Mouse (Mus musculus) cerebellum, adult 9-10 months (tissue): Measurements from ENCODE around the gene Ccdc125.

Source experiments
- DNase-seq: peaks from one replicate; pipeline ENCODE4 v3.0.0; 2022

Gene Ccdc125

DNA sequence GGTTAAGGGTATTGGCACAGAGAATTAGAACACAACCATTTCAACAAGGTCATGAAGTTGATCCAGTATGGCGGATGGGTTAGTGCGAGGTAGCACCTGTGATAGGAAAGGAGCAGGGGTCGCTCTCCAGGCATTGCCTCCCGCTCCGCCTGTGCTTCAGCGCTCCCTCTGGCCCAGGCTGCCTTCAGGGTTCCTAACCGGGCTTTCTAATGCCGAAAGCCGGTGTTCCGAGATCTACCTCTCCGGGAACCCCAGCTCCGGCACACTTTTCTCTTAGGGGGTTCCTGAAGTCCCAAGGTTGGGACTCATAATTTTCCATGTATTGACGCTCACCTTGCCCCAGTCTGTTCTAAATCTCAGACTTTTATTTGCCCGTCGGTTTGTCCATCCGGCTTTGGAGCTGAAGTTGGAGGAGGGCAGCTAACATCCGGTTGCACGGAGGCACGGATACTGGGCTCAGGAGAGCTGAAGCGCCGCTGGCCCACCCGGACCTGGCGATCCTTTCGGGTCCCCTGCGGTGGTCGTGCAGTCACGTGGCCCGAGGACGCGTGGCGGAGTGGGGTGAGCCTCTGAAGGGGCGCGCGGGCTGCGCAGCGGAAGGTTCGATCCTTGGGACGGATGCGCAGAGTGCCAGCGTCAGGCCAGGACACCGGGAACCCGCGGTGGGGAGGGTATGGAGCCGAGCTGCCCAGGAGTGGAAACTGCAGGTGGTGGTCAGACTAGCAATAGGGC is at the start of gene Ccdc125:
Gene Ccdc125, plus strand, starts transcription at position 427 of the 732 bp plus-strand sequence.
- DNase-seq, result no peak

- DNase-seq, result no peak
These were observed 47.3 kb upstream of the Ccdc125 start for GRCm38 (mm10) chr13:100622241-100622640.

- no peak for DNase-seq
These were observed 35.3 kb upstream of the Ccdc125 start for GRCm38 (mm10) chr13:100634106-100634691.

DNA sequence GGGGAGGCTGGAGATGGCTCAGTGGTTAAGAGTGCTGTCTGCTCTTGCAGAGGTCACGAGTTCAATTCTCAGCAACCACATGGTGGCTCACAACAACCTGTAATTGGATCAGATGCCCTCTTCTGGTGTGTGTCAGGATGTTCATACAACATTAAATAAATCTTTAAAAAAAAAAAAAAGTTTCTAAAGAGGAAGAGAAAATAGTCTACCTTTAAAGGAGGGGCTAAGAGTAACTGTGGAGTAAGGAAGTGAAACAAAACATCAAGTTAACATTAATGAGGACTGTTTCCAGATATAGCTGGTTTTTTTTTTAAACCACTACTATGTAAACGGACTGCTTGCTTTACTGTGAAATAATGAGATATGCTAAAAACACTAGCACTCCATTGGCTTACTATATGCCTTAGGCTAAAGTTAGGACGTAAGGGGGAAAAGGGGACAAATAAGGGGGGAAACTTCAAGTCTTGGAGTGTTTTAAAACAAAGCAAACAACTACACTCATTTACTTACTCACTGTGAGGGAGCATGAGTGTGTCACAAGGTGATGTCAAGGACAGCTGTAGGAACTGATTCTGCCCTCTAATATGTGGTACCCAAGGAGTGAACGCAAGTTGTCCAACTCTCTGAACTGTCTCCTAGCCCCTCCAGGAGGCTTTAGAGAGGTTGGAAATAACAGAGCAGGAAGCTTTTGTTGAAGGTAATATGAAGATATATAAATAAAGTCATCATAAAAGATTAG is 26.9 kb upstream of the Ccdc125 start:
- no peak for DNase-seq

DNA sequence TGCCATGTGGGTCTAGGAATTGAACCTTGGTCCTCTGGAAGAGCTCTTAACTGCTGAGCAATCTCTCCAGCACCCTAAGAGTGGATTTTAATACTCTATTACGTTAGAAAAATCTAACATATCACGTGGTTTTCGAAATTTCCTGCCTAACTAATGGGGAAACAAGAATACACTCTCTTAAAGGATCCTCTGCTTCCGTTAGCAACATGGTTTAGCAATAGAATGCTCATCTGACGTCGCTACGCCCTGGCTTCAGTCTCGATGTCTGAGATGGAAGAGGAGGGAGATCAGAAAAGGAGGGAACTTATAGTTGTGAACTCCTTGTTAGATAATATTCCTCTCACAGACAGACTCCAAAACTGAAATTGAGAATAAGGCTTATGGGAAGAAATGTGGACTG is 21.3 kb upstream of the Ccdc125 start:
- no peak for DNase-seq

GRCm38 (mm10) chr13:100650550-100651438 is 18.7 kb upstream of the Ccdc125 start, which contains the start of the genes Ak6 and Rad17:
TSS of gene Ak6 (plus strand) at chr13:100650979.
TSS of gene Rad17 (minus strand) at chr13:100651051.
- peak; percentile 95 for DNase-seq

DNA sequence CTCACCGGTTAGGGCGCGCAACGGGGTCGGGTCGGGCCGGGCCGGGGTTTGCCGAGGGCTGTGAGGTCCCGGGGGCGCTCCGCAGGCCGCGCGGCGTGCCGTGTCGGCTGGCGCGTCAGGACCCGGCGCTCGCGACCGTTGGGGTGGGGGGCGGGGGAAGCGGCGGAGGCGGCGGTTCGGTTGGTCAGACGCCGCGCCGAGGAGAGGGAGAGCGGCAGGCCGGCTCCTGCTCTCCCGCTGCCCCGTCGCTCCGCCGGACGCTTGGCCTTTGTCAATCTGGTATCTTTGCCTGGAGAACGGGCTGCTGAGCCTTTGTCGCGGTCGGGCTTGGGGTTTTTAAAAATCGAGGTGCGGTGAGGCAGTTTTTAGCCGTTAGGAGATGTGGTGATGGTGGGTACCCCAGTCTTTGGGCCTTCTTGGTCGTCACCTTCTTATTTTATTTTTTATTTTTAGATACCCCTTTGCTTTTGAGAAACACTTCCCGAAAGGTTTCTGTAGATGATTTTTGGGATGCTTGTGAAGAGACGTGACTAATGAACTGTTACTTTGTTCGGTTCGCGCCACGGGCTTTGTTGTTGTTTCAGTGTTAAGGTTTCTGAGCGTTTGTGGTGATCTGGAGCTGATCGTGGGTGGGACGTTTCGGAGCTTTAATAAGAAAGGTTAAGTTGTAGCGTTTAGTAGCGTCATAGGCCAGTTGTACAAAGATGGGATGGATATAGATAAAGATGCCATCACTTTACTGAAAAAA is 17.9 kb upstream of the Ccdc125 start, which contains the start of gene Taf9:
Gene Taf9, plus strand, starts transcription at position 141 of the 748 bp plus-strand sequence.
- DNase-seq, result no peak

GRCm38 (mm10) chr13:100658091-100658490 is 11.4 kb upstream of the Ccdc125 start:
- no peak for DNase-seq

GRCm38 (mm10) chr13:100659864-100660456 is 9.6 kb upstream of the Ccdc125 start:
- peak; percentile 59 for DNase-seq

GRCm38 (mm10) chr13:100670181-100670741 is 744 bp downstream of the Ccdc125 start:
- DNase-seq, result no peak

DNA sequence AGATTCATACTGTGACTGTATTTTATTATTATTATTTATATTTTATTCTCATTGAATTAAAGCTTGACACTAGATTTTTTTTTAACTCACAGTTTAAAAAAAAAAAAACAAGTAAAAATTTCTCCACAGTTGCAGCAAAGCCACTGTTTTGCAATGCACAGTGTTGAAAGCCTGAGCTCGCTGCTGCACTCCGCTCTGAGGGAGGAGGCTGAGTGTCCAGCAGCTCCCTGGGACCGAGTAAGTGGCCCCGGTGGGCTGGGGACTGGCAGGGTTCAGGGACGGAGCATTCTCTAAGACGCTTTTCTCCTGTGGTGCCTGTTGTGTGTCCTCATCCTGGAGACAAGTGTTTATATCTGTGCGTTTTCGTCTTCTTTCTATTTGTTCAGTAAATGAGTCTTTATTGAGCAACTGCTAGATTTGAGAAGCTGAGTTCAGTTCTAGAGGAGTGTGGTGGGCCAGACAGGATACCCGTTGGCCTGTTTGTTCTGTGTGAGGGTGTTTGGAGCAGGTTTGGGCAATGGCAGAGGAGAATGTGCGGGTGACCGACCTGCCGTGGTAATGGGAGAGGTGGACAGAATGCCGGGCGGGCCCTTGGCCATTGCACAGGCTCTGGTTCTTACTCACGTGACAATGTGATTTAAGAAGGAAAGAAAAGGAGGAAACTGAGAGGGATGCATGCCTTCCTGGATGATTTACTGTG is 6.6 kb downstream of the Ccdc125 start:
- no peak for DNase-seq

- DNase-seq, result no peak
These were observed 12.1 kb downstream of the Ccdc125 start for GRCm38 (mm10) chr13:100681615-100682014.

DNA sequence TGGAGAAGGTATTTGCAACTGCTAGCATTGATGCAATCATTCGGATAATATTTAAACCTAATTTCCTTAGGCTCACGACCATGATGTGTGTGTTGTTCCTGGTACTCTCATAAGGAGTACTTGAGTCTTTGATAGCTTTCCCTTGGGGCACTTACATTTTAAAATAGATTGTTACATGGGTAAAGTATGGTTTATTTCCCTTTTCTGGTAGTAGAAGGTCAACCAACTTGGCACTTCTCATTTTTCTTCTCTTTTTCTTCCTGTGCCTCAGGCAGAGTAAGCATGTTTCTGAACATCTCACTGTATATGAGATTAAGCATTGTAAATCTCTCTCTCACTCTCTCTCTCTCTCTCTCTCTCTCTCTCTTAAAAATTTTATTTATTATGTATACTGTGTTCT is 13.3 kb downstream of the Ccdc125 start:
- no peak for DNase-seq

DNA sequence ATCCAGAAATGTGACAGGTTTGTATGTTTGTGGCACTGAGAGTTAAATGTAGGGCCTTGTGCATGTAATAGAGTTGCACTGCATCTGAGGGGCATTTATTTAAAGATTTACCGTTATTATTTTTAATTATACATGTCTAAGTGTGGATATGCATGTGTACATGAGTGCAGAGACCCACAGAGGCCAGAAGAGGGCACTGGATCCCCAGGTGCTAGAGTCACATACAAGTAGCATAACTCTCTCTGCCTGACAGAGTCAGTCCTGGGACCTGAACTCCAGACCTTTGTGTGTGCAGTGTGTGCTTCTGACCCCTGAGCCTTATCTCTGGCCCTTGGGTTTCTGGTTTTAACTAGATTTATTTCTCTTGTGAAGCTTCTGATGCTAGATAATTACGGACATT is 14.8 kb downstream of the Ccdc125 start:
- DNase-seq, result no peak

GRCm38 (mm10) chr13:100687513-100687912 is 18.0 kb downstream of the Ccdc125 start:
- no peak for DNase-seq

DNA sequence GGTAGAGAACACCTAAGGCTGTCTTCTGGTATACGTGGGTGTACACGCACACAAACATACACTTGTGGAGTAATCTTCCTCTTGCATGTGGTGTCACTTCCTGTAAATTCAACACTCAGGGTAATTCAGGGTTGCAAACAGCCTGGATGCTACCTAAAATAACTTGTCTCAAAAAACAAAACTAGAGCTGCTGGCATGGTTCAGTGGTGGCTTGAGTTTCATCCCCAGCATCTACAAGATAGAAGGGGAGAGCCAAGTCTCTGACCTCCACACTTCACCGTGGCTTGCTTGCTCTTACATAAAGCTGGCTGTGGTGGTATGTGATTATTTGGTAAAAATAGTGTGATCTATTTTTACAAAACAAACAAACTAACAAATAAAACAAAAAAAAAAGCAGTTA is 28.0 kb downstream of the Ccdc125 start:
- DNase-seq, result no peak

GRCm38 (mm10) chr13:100698866-100699265 is 29.3 kb downstream of the Ccdc125 start:
- DNase-seq, result no peak

DNA sequence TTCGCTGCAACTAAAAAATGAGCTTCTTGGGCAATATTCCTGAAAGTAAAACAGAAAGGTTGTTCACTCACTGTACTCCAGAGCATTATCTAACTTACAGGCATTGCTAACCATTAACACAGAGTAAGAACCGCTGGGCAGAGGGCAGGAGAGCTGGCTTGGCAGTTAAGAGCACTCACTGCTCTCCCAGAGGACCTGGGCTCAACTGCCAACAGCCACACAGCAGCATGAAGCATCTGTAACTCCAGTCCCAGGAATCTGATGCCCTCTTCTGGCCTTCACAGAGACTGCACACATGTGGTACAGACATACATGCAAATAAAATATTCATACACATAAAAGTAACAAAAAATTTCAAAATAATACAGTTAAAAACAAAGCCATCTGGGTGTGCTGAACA is 34.0 kb downstream of the Ccdc125 start:
- DNase-seq, result no peak

GRCm38 (mm10) chr13:100706206-100706605 is 36.7 kb downstream of the Ccdc125 start:
- no peak for DNase-seq

DNA sequence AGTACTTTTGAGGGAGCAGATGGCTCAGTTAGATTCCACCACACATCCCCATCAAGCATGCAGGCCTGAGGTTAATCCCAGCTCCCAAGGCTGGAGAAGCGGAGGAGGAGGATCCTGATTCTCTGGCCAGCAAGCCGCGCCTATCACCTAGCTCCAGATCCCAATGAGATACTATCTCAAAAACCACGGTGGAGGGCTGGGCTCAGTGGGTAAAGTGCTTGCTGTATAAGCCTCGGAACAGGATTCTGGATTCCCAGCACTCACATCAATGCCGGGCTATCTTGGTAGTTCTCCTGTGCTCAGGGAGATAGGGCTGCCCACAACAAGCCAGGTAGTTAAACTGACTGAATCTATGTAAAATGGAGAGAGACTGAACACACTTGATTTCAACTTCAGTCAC is 46.0 kb downstream of the Ccdc125 start:
- DNase-seq, result no peak

- DNase-seq, result no peak
These were observed 52.1 kb downstream of the Ccdc125 start for GRCm38 (mm10) chr13:100721656-100722055.
